ENCODE assay signal across 12 mouse cellular contexts in genomic region chr4:109735754-109736153, GRCm38 (mm10). TPM values are rescaled to one million over a fixed set of nuclear protein-coding genes. Genes with fewer than 3 reads are reported as not detected.
DNase-seq lines count a peak whose midpoint lies in the region; ATAC-seq and TF ChIP-seq lines count a peak whose summit lies in the region.
"Had no signal": no experiment of that assay in that cellular context is flagged by ENCODE, and none has a peak within 500 bp of the region (broad histone marks: within the 10 kb centered on the region; RNA-seq: fewer than 3 reads in every experiment).

No protein-coding gene starts in this region.

- no peak overlapping the region for H3K9ac ChIP-seq in kidney, embryonic 16.5 days (replicated peaks; ENCODE audit: low read length)
- H3K9ac ChIP-seq in kidney, embryonic 14.5 days (ENCODE audit: low read depth, low read length), result no peak overlapping the region
- no peak overlapping the region for H3K9ac ChIP-seq in liver, postnatal 0 days (replicated peaks)
- H3K9ac ChIP-seq: neural tube, embryonic 12.5 days had no signal

- peak; percentile 25 to 48 for DNase-seq in adrenal gland, postnatal 36 days
- peak; percentile 66 for DNase-seq in gastrocnemius, adult 2 months
- DNase-seq in lung, postnatal 10 days, result peak; percentile 79
- DNase-seq in liver, postnatal 0 days, result no peak
- no peak for DNase-seq in left cerebral cortex, adult 9 months (ENCODE audit: low spot score in 2 of 2)
- DNase-seq: kidney, adult 18-20 months; liver had no signal

- no peak overlapping the region for H3K4me2 ChIP-seq in kidney, embryonic 16.5 days (replicated peaks; ENCODE audit: low read depth, low read length)
- no peak overlapping the region for H3K4me2 ChIP-seq in kidney, embryonic 14.5 days (replicated peaks; ENCODE audit: low read depth, low read length)
- no peak overlapping the region for H3K4me2 ChIP-seq in liver, postnatal 0 days (ENCODE audit: low read depth, low read length)
- H3K4me2 ChIP-seq: neural tube, embryonic 12.5 days had no signal

- no peak for TF ChIP-seq CTCF in gastrocnemius, adult 2 months (IDR thresholded peaks at IDR 0.05)
- no peak for TF ChIP-seq CTCF in liver, postnatal 0 days (IDR thresholded peaks at IDR 0.05; ENCODE audit: low read depth)

- intact Hi-C loops in gastrocnemius, adult 2 months (cut with DNase I), result no loop called here

- H3K4me3 ChIP-seq in kidney, embryonic 16.5 days (ENCODE audit: low read length), result no peak overlapping the region
- no peak overlapping the region for H3K4me3 ChIP-seq in kidney, embryonic 14.5 days (ENCODE audit: low read length)
- no peak overlapping the region for H3K4me3 ChIP-seq in gastrocnemius, adult 2 months
- H3K4me3 ChIP-seq in liver, postnatal 0 days (ENCODE audit: low read depth, low read length), result no peak overlapping the region
- H3K4me3 ChIP-seq: neural tube, embryonic 12.5 days had no signal

- H3K36me3 ChIP-seq in kidney, embryonic 16.5 days (ENCODE audit: insufficient read depth, low read length), result 0 out of 2 replicates have a peak, but pooled peaks cover 2% of the 10 kb centered on the region
- peaks cover 4% of the 10 kb centered on the region; the same call in 1 of the 2 replicates for H3K36me3 ChIP-seq in kidney, embryonic 14.5 days (ENCODE audit: control insufficient read depth, insufficient read depth, low read length)
- no peaks in the 10 kb centered on the region; the same call in 1 of the 2 replicates for H3K36me3 ChIP-seq in liver, postnatal 0 days (replicated peaks; ENCODE audit: insufficient read depth, low read length)
- H3K36me3 ChIP-seq: neural tube, embryonic 12.5 days had no signal

- no peak for TF ChIP-seq EP300 in liver, postnatal 0 days (IDR thresholded peaks at IDR 0.05; ENCODE audit: low read depth)

- 18% methylated on average over 1 of the region's 1 CpGs for WGBS in kidney, embryonic 16.5 days
- 36% methylated on average over 1 of the region's 1 CpGs for WGBS in kidney, embryonic 14.5 days
- WGBS in liver, postnatal 0 days (ENCODE audit: insufficient replicate concordance), result 72% methylated on average over 1 of the region's 1 CpGs

- ATAC-seq in kidney, embryonic 16.5 days (ENCODE audit: low FRiP score, low TSS enrichment), result 0 out of 2 replicates have a peak, but pooled peaks have one; percentile 19
- ATAC-seq in kidney, embryonic 14.5 days (ENCODE audit: low FRiP score, low TSS enrichment), result no peak
- no peak for ATAC-seq in liver, postnatal 0 days
- ATAC-seq in frontal cortex, adult (ENCODE audit: low TSS enrichment), result no peak
- ATAC-seq: forebrain, embryonic 16.5 days had no signal

- H3K9me3 ChIP-seq in kidney, embryonic 16.5 days (ENCODE audit: low read length), result no peaks in the 10 kb centered on the region
- H3K9me3 ChIP-seq in kidney, embryonic 14.5 days (ENCODE audit: control insufficient read depth, low read length), result no peaks in the 10 kb centered on the region
- no peaks in the 10 kb centered on the region for H3K9me3 ChIP-seq in liver, postnatal 0 days (ENCODE audit: low read length)
- H3K9me3 ChIP-seq: neural tube, embryonic 12.5 days had no signal

- H3K27ac ChIP-seq in kidney, embryonic 16.5 days (ENCODE audit: low read length), result no peak overlapping the region
- no peak overlapping the region for H3K27ac ChIP-seq in kidney, embryonic 14.5 days (ENCODE audit: low read depth, low read length)
- no peak overlapping the region for H3K27ac ChIP-seq in gastrocnemius, adult 2 months
- no peak overlapping the region for H3K27ac ChIP-seq in liver, postnatal 0 days (ENCODE audit: low read depth)
- H3K27ac ChIP-seq: neural tube, embryonic 12.5 days had no signal

- H3K27me3 ChIP-seq in kidney, embryonic 16.5 days (ENCODE audit: insufficient read depth, low read length), result no peaks in the 10 kb centered on the region
- H3K27me3 ChIP-seq in kidney, embryonic 14.5 days (ENCODE audit: control insufficient read depth, insufficient read depth, low read length), result no peaks in the 10 kb centered on the region
- no peaks in the 10 kb centered on the region for H3K27me3 ChIP-seq in liver, postnatal 0 days (ENCODE audit: insufficient read depth, low read length)
- H3K27me3 ChIP-seq: neural tube, embryonic 12.5 days had no signal

- no peaks in the 10 kb centered on the region for H3K4me1 ChIP-seq in kidney, embryonic 16.5 days (ENCODE audit: insufficient read depth, low read length)
- H3K4me1 ChIP-seq in kidney, embryonic 14.5 days (ENCODE audit: control insufficient read depth, insufficient read depth, low read length), result no peaks in the 10 kb centered on the region
- H3K4me1 ChIP-seq in liver, postnatal 0 days (ENCODE audit: insufficient read depth), result no peaks in the 10 kb centered on the region
- H3K4me1 ChIP-seq: neural tube, embryonic 12.5 days had no signal

RNA-seq across cellular contexts. Expression of gene Faf1, which starts 59.4 kb away (rescaled TPM):
- 17.8 and 18.8 TPM in 2 replicates for polyA plus RNA-seq in kidney, embryonic 16.5 days (2015; fragmentation: Nextera tagmentation; extraction: Ambion mirVana)
- polyA plus RNA-seq in kidney, embryonic 14.5 days (2014; fragmentation: Nextera tagmentation; extraction: Ambion mirVana), result 27.1 and 34.3 TPM in 2 replicates
- 10 to 100 TPM; 29.9 to 30.3 TPM for total RNA-seq in adrenal gland, postnatal 36 days (2021)
- 10 to 100 TPM; 40.7 to 45.6 TPM for total RNA-seq in gastrocnemius, adult 2 months (2021)
- polyA plus RNA-seq in liver, postnatal 0 days (2015; fragmentation: Nextera tagmentation; extraction: Ambion mirVana), result 10.6 and 10.9 TPM in 2 replicates

Comparison
In these comparisons a context has a peak if more than half of its experiments do, and no peak if none do; other contexts are left out.
1. DNase-seq: peak in adrenal gland, postnatal 36 days (2 of 2), gastrocnemius, adult 2 months (single experiment) and lung, postnatal 10 days (single experiment); none in liver, postnatal 0 days (single experiment) and left cerebral cortex, adult 9 months (0 of 2).